Mouse (Mus musculus) limb, embryonic 14.5 days (tissue): ENCODE results near the gene Gm20388. TPM values are rescaled to one million over a fixed set of nuclear protein-coding genes. Genes with fewer than 3 reads are reported as not detected.
A peak's percentile ranks its signal among the peaks of the same experiment; 100 is the strongest.

Source experiments
- ATAC-seq: fragments of 200-750 bp; cut with Nextera tagmentation; 2 replicates; pipeline ENCODE4 v1.8.0; 2017; ENCODE audit warnings: low read depth, moderate number of reproducible peaks, moderate TSS enrichment; ENCODE audit not compliant: low FRiP score
- DNase-seq: peaks from one replicate; pipeline ENCODE4 v3.0.0-alpha.2; 2015; ENCODE audit warnings: low spot score
- H3K27ac ChIP-seq: fragments of 300-500 bp; sonication (generic); replicated peaks from 2 replicates; pipeline ENCODE4 v1.5.1; 2014; ENCODE audit warnings: low read depth, mild to moderate bottlenecking, low read length, moderate library complexity, mixed read lengths
- H3K27me3 ChIP-seq: fragments of 300-500 bp; sonication (generic); 2 replicates; pipeline ENCODE4 v1.6.1; 2014; ENCODE audit warnings: low read length, mixed read lengths; ENCODE audit not compliant: control insufficient read depth, insufficient read depth
- H3K36me3 ChIP-seq: fragments of 300-500 bp; sonication (generic); 2 replicates; pipeline ENCODE4 v1.6.1; 2014; ENCODE audit warnings: mild to moderate bottlenecking, low read length, moderate library complexity, mixed read lengths; ENCODE audit not compliant: control insufficient read depth, insufficient read depth
- H3K4me1 ChIP-seq: fragments of 300-500 bp; sonication (generic); 2 replicates; pipeline ENCODE4 v1.6.1; 2014; ENCODE audit warnings: antibody characterized with exemption, low read length, mixed read lengths; ENCODE audit not compliant: control insufficient read depth, insufficient read depth
- H3K4me2 ChIP-seq: fragments of 300-500 bp; sonication (generic); replicated peaks from 2 replicates; pipeline ENCODE4 v1.6.1; 2014; ENCODE audit warnings: low read depth, mild to moderate bottlenecking, low read length, moderate library complexity; ENCODE audit not compliant: severe bottlenecking
- H3K4me3 ChIP-seq: fragments of 300-500 bp; sonication (generic); replicated peaks from 2 replicates; pipeline ENCODE4 v1.5.1; 2014; ENCODE audit warnings: low read length
- H3K9ac ChIP-seq: fragments of 300-500 bp; sonication (generic); 2 replicates; pipeline ENCODE4 v1.6.1; 2014; ENCODE audit warnings: mild to moderate bottlenecking, low read depth, low read length, moderate library complexity; ENCODE audit not compliant: severe bottlenecking
- H3K9me3 ChIP-seq: fragments of 300-500 bp; sonication (generic); 2 replicates; pipeline ENCODE4 v1.6.1; 2016; ENCODE audit warnings: low read length; ENCODE audit not compliant: control insufficient read depth
- POLR2A ChIP-seq: fragments of 200-500 bp; IDR thresholded peaks from 2 replicates; pipeline ENCODE4 v1.8.0; 2012; ENCODE audit warnings: inconsistent platforms, mild to moderate bottlenecking, moderate library complexity, borderline replicate concordance; ENCODE audit not compliant: insufficient read depth, insufficient read length; ENCODE audit errors: extremely low read depth
- WGBS: fragments of 180-500 bp; shearing (Covaris S2); extraction: QIAGEN DNeasy Blood & Tissue Kit; methylation state at CpG from one replicate; pipeline ENCODE4 v1.1.7; 2014; 5-methylcytosine and 5-hydroxymethylcytosine counted together
- polyA plus RNA-seq, 2 experiments: library from polyadenylated mRNA; depleted of rRNA in 1 of 2; stranded (reverse) in 1 of 2; unstranded in 1 of 2; fragments of >200 nt; fragmentation: Nextera tagmentation in 1 of 2; extraction: Ambion mirVana in 1 of 2; gene quantifications; 2 replicates each; pipeline versions ENCODE4 v1.2.1 to v1.2.3; 2012 to 2014

Gene Gm20388
- polyA plus RNA-seq, 2 experiments = 1.9 to 49.9 TPM

GRCm38 (mm10) chr8:121927316-121927715 lies 2016.7 kb downstream of the Gm20388 start:
- Histone ChIP-seq H3K27me3 (no peaks in the 10 kb centered on the region), H3K4me1 (no peaks in the 10 kb centered on the region), H3K36me3 (no peaks in the 10 kb centered on the region), H3K27ac (no peak overlapping the region), H3K4me2 (no peak overlapping the region), H3K4me3 (no peak overlapping the region), H3K9me3 (no peaks in the 10 kb centered on the region), H3K9ac (no peak overlapping the region)
- 33% methylated on average over 8 of the region's 8 CpGs for WGBS
- DNase-seq (peak; percentile 63), ATAC-seq (no peak)
- TF ChIP-seq POLR2A = no peak

GRCm38 (mm10) chr8:121930047-121930446 lies 2019.4 kb downstream of the Gm20388 start:
- no peak for DNase-seq
- H3K9ac ChIP-seq = no peak overlapping the region
- H3K27ac ChIP-seq = no peak overlapping the region
- H3K36me3 ChIP-seq = no peaks in the 10 kb centered on the region
- TF ChIP-seq POLR2A = no peak
- no peak overlapping the region for H3K4me2 ChIP-seq
- no peak overlapping the region for H3K4me3 ChIP-seq
- 74% methylated on average over 4 of the region's 4 CpGs for WGBS
- no peak for ATAC-seq
- no peaks in the 10 kb centered on the region for H3K4me1 ChIP-seq
- H3K9me3 ChIP-seq = no peaks in the 10 kb centered on the region
- H3K27me3 ChIP-seq = no peaks in the 10 kb centered on the region

GRCm38 (mm10) chr8:121931571-121931970 lies 2020.9 kb downstream of the Gm20388 start:
- TF ChIP-seq POLR2A = no peak
- WGBS = 86% methylated on average over 7 of the region's 7 CpGs

GRCm38 (mm10) chr8:121932026-121932667 lies 2021.5 kb downstream of the Gm20388 start:
- Histone ChIP-seq H3K4me2 (no peak overlapping the region), H3K27me3 (no peaks in the 10 kb centered on the region), H3K36me3 (no peaks in the 10 kb centered on the region), H3K9me3 (no peaks in the 10 kb centered on the region), H3K27ac (no peak overlapping the region), H3K4me3 (no peak overlapping the region), H3K9ac (no peak overlapping the region), H3K4me1 (0 out of 2 replicates have a peak, but pooled peaks cover 2% of the 10 kb centered on the region)
- no peak for TF ChIP-seq POLR2A
- ATAC-seq = no peak
- no peak for DNase-seq
- 81% methylated on average over 12 of the region's 12 CpGs for WGBS

More at GRCm38 (mm10) chr8:121931571-121931970, 2020.9 kb downstream of the Gm20388 start:
- no peak for DNase-seq
- H3K9me3 ChIP-seq = no peaks in the 10 kb centered on the region
- no peaks in the 10 kb centered on the region for H3K27me3 ChIP-seq
- ATAC-seq = no peak
- no peaks in the 10 kb centered on the region for H3K36me3 ChIP-seq
- H3K27ac ChIP-seq = no peak overlapping the region
- 0 out of 2 replicates have a peak, but pooled peaks cover 2% of the 10 kb centered on the region for H3K4me1 ChIP-seq
- H3K4me3 ChIP-seq = no peak overlapping the region
- no peak overlapping the region for H3K4me2 ChIP-seq
- H3K9ac ChIP-seq = no peak overlapping the region

- 88% methylated on average over 14 of the region's 14 CpGs for WGBS
- no peak overlapping the region for H3K9ac ChIP-seq
- H3K9me3 ChIP-seq = no peaks in the 10 kb centered on the region
- ATAC-seq (no peak), DNase-seq (no peak)
- TF ChIP-seq POLR2A = no peak
- no peak overlapping the region for H3K27ac ChIP-seq
- H3K27me3 ChIP-seq = no peaks in the 10 kb centered on the region
- H3K36me3 ChIP-seq = no peaks in the 10 kb centered on the region
- 0 out of 2 replicates have a peak, but pooled peaks cover 2% of the 10 kb centered on the region for H3K4me1 ChIP-seq
- H3K4me3 ChIP-seq = no peak overlapping the region
- H3K4me2 ChIP-seq = no peak overlapping the region
Measured at GRCm38 (mm10) chr8:121932668-121933520, 2022.3 kb downstream of the Gm20388 start.
